Mouse (Mus musculus) lung, postnatal 36 days (tissue): ENCODE data around the gene Plcxd3.
"Not testable (repeated sequence)": the region's sequence is repeated elsewhere in the genome, so short reads cannot be mapped to it uniquely, and the experiment has no call there.

Experiments
- DNase-seq: peaks from one replicate; pipeline ENCODE4 v3.0.0; 2022; ENCODE audit warnings: mixed read lengths

Gene Plcxd3

GRCm38 (mm10) chr15:4561431-4561970 is 186.2 kb downstream of the Plcxd3 start:
- DNase-seq = peak; percentile 14

GRCm38 (mm10) chr15:4595521-4595920 is 220.2 kb downstream of the Plcxd3 start:
- DNase-seq = not testable (repeated sequence)

GRCm38 (mm10) chr15:4598661-4599060 is 223.4 kb downstream of the Plcxd3 start:
- not testable (repeated sequence) for DNase-seq

- DNase-seq = peak; percentile 5
These were observed 224.0 kb downstream of the Plcxd3 start for GRCm38 (mm10) chr15:4599331-4599730.

GRCm38 (mm10) chr15:4605630-4606029 is 230.3 kb downstream of the Plcxd3 start:
- DNase-seq = peak; percentile 28
